Mouse (Mus musculus) lung, postnatal 0 days (tissue): ENCODE results near the gene Prdm16. TPM values are rescaled to one million over a fixed set of nuclear protein-coding genes. Genes with fewer than 3 reads are reported as not detected.

Source experiments
- ATAC-seq: fragments of 200-750 bp; cut with Nextera tagmentation; 2 replicates; pipeline ENCODE4 v1.8.0; 2017; ENCODE audit warnings: moderate library complexity
- DNase-seq: peaks from one replicate; pipeline ENCODE4 v3.0.0-alpha.2; 2016; ENCODE audit warnings: low spot score
- H3K27ac ChIP-seq: fragments of 300-500 bp; sonication (generic); 2 replicates; pipeline ENCODE4 v1.5.1; 2014; ENCODE audit warnings: antibody characterized with exemption, mild to moderate bottlenecking, low read length, mixed read lengths
- H3K27me3 ChIP-seq: fragments of 300-500 bp; sonication (generic); replicated peaks from 2 replicates; pipeline ENCODE4 v1.6.1; 2014; ENCODE audit warnings: low read length, mixed read lengths; ENCODE audit not compliant: insufficient read depth
- H3K36me3 ChIP-seq: fragments of 300-500 bp; sonication (generic); 2 replicates; pipeline ENCODE4 v1.6.1; 2014; ENCODE audit warnings: low read length, mixed read lengths; ENCODE audit not compliant: insufficient read depth
- H3K4me1 ChIP-seq: fragments of 300-500 bp; sonication (generic); 2 replicates; pipeline ENCODE4 v1.6.1; 2014; ENCODE audit warnings: antibody characterized with exemption, low read depth, low read length, mixed read lengths; ENCODE audit not compliant: insufficient read depth
- H3K4me2 ChIP-seq: fragments of 300-500 bp; sonication (generic); replicated peaks from 2 replicates; pipeline ENCODE4 v1.6.1; 2014; ENCODE audit warnings: low read depth, mild to moderate bottlenecking, low read length, moderate library complexity, mixed read lengths
- H3K4me3 ChIP-seq: fragments of 300-500 bp; sonication (generic); 2 replicates; pipeline ENCODE4 v1.5.1; 2014; ENCODE audit warnings: low read depth, low read length
- H3K9ac ChIP-seq: fragments of 300-500 bp; sonication (generic); replicated peaks from 2 replicates; pipeline ENCODE4 v1.6.1; 2014; ENCODE audit warnings: low read depth, mild to moderate bottlenecking
- H3K9me3 ChIP-seq: fragments of 300-500 bp; sonication (generic); 2 replicates; pipeline ENCODE4 v1.6.1; 2016; ENCODE audit warnings: low read length, mixed read lengths
- CTCF ChIP-seq: IDR thresholded peaks from 2 replicates; pipeline ENCODE4 v1.5.1; 2016; ENCODE audit warnings: antibody characterized with exemption, mild to moderate bottlenecking
- EP300 ChIP-seq: IDR thresholded peaks from 2 replicates; pipeline ENCODE4 v1.6.1; 2016; ENCODE audit warnings: antibody characterized with exemption, mild to moderate bottlenecking, control low read depth
- WGBS: fragments of 180-500 bp; shearing (Covaris S2); extraction: QIAGEN DNeasy Blood & Tissue Kit; methylation state at CpG from one replicate; pipeline ENCODE4 v1.1.7; 2014; 5-methylcytosine and 5-hydroxymethylcytosine counted together
- polyA plus RNA-seq: library from polyadenylated mRNA; unstranded; fragments of >200 nt; fragmentation: Nextera tagmentation; extraction: Ambion mirVana; gene quantifications from 2 replicates; pipeline ENCODE4 v1.2.1, GENCODE M21; 2015

Prdm16 gene
- polyA plus RNA-seq, 1 experiment from 2014 or later = 15.2 TPM

DNA sequence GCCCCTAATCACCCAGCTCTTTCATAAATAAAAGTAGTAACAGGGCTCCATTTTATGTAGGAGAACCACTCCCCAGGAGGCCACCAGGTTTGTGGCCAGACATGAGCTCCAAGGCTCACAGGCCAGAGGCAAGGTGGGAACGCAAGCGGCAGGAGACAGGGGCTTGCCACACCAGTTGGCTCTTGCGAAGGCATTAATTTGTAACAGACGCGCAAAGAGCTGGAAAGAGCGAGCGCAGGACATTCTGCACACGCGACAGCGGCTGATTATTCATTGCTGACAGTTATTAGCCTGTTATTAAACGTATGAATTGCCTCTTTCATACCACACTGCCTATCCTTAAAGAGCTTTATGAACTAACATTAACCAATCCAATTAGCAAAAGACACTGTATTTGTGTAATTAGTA lies 144.0 kb downstream of the Prdm16 start:
- no peaks in the 10 kb centered on the region for H3K9me3 ChIP-seq
- no peak for ATAC-seq
- no peak for DNase-seq
- H3K27me3 ChIP-seq = no peaks in the 10 kb centered on the region
- 74% methylated on average over 11 of the region's 11 CpGs for WGBS
- no peak overlapping the region for H3K9ac ChIP-seq
- no peak overlapping the region for H3K4me3 ChIP-seq
- no peak for TF ChIP-seq CTCF
- no peak for TF ChIP-seq EP300
- no peaks in the 10 kb centered on the region for H3K36me3 ChIP-seq
- no peak overlapping the region for H3K27ac ChIP-seq
- H3K4me1 ChIP-seq = peaks cover 3% of the 10 kb centered on the region; the same call in 1 of the 2 replicates
- no peak overlapping the region for H3K4me2 ChIP-seq

DNA sequence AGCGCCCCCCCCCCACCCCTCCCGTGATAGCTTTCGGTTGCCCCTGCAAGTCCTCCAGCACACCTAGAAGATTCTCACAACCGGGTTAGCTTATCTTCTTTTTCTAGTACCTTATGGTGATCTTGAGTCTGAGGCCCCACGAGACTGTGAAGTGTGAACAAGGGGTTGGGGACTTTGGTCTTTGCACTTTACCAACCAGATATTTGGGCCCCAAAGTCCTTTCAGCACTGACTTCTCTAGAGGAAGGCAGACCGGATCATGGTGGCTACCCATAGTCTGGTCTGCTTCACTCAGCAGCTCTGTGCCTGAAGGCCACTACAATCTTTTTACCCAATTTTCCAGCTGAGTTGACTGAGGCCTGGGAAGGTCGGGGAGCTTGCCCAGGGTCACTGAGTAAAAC lies 144.4 kb downstream of the Prdm16 start:
- TF ChIP-seq CTCF (no peak), EP300 (no peak)
- ATAC-seq (no peak), DNase-seq (no peak)
- no peak overlapping the region for H3K9ac ChIP-seq
- peaks cover 3% of the 10 kb centered on the region; the same call in 1 of the 2 replicates for H3K4me1 ChIP-seq
- WGBS = 70% methylated on average over 7 of the region's 7 CpGs
- no peaks in the 10 kb centered on the region for H3K27me3 ChIP-seq
- H3K9me3 ChIP-seq = no peaks in the 10 kb centered on the region
- H3K4me3 ChIP-seq = no peak overlapping the region
- H3K27ac ChIP-seq = no peak overlapping the region
- no peak overlapping the region for H3K4me2 ChIP-seq
- H3K36me3 ChIP-seq = no peaks in the 10 kb centered on the region

DNA sequence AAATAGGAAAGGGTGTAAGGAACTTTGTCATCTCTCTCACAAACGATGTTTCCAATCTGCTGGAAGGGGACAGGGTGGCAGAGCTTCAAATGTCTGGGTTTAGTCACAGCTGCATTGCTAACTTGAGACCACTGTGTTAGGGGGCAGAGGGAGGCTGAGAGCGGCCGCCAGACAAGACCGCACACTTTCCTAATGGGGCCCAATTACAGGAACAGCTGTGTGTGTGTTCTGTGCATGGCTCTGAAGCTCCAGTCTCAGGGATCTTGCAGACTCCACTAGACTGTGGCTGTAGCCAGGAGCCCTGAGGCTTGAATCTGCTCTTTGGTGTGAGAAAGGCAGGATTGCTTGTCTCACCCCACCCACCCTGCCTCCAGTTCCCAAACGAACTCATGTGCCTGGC lies 148.6 kb downstream of the Prdm16 start:
- DNase-seq (no peak), ATAC-seq (no peak)
- no peak for TF ChIP-seq EP300
- TF ChIP-seq CTCF = no peak
- Histone ChIP-seq H3K36me3 (no peaks in the 10 kb centered on the region), H3K27me3 (no peaks in the 10 kb centered on the region), H3K9me3 (no peaks in the 10 kb centered on the region), H3K4me2 (no peak overlapping the region), H3K4me3 (no peak overlapping the region), H3K4me1 (peaks cover 2% of the 10 kb centered on the region; the same call in 1 of the 2 replicates), H3K27ac (no peak overlapping the region), H3K9ac (no peak overlapping the region)
- 53% methylated on average over 5 of the region's 5 CpGs for WGBS

DNA sequence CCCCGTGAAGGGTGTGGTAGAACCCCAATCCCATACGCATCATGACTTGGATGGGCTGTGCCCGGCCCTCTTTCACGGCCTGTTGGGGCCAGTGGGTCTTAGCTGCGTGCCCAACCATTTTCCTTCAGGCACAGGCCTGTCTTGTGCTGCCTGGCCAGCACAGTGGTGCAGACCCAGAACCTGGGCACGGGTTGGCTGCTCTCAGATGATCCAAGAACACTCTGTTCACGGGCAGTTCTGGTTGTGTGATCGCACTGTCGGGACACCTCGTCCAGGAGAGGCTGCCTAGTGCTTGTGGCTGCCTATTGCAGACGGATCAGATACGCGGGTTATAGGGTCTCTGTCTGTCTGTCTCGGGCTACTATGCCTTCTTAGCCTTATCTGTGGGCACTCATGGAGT lies 154.0 kb downstream of the Prdm16 start:
- Histone ChIP-seq H3K27ac (peak overlapping the region; percentile 88; the same call in 1 of the 2 replicates), H3K9me3 (no peaks in the 10 kb centered on the region), H3K4me2 (no peak overlapping the region), H3K36me3 (no peaks in the 10 kb centered on the region), H3K27me3 (no peaks in the 10 kb centered on the region), H3K4me1 (peaks cover 28% of the 10 kb centered on the region), H3K9ac (0 out of 2 replicates have a peak overlapping the region, but pooled peaks have one; percentile 8), H3K4me3 (no peak overlapping the region)
- TF ChIP-seq EP300 = no peak
- TF ChIP-seq CTCF = no peak
- DNase-seq = no peak
- ATAC-seq = no peak
- 63% methylated on average over 14 of the region's 14 CpGs for WGBS

DNA sequence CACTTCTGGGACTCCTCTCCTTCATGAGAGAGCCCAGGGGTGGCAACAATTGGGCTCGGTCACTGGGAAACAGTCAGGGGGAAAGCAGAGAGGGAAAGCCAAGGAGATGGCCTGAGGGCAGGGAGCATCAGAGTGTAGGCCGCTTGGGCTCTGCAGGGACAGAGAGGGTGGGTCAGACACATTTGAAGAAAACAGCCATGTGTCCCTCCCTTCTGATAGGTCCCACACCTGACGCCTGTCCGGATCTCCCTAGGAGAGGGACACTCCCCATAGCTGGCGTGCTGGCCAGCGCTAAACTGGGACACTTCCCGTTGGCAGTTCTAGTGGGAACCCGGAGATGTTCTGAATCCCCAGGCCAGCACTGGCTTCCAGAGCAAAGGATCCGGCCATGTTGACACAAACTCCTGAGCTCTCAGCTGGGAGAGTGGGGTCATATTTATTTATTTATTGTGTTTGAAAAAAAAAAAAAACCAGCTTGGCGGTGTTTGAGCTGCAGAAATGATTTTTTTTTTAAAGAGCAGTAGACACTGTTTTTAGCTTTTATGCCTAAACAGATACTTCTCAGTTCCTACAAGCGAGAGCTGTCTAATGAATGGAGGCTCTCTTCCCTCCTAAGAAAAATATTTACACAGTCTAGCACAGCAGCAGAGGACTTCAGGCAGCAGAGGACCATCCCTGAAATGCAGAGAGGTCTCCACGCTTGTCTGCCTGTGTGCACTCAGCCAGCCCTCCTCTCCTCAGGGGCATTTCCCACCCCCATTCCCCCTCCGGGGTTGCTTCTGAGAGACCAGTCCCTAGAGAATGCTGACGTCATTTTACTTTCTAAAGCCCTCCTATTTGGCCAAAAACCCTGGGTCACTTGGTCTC lies 154.7 kb downstream of the Prdm16 start:
- Histone ChIP-seq H3K36me3 (no peaks in the 10 kb centered on the region), H3K4me1 (peaks cover 28% of the 10 kb centered on the region), H3K9me3 (no peaks in the 10 kb centered on the region), H3K9ac (0 out of 2 replicates have a peak overlapping the region, but pooled peaks have one; percentile 8), H3K4me2 (no peak overlapping the region), H3K4me3 (no peak overlapping the region), H3K27ac (peak overlapping the region; percentile 88; the same call in 1 of the 2 replicates), H3K27me3 (no peaks in the 10 kb centered on the region)
- WGBS = 17% methylated on average over 14 of the region's 14 CpGs
- ATAC-seq (no peak), DNase-seq (peak; percentile 53)
- no peak for TF ChIP-seq EP300
- no peak for TF ChIP-seq CTCF

DNA sequence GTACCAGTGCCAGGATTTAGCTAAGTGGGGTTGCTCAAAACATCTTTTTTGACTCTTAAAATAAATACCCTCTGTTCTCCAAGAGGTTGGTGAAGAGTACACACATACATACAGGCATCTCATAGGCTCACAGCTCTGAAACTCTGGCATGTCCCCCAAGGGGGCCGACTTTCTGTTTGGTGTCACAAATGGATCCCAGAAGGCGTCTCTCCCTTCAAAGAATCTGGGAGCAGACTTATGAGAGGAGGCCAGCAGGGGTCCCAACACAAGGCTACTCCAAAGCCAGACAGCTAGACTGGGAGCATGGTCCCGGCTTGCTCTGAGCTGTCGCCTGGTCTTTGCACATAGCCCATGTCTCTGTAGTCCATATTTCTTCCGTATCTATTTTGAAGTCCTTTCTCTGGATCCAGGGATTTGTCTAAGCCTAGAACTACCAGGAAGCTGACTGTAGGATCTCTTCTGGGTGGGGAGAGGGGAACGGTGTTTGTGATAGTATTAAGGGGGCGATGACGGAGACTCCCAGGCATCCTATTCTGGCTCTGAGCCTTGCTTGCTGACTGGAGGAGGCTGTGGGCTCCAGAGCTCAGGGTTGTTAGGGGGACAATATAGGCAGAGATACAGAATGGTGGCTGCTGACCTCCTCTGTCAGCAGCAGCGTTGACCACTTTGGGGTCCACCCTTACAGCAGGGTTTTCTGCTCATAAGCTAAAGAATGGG lies 156.0 kb downstream of the Prdm16 start:
- peak; percentile 75 for DNase-seq
- WGBS = 25% methylated on average over 9 of the region's 9 CpGs
- H3K9me3 ChIP-seq = no peaks in the 10 kb centered on the region
- ATAC-seq = peak; percentile 29
- H3K4me1 ChIP-seq = peaks cover 28% of the 10 kb centered on the region
- H3K4me2 ChIP-seq = no peak overlapping the region
- no peak for TF ChIP-seq EP300
- peak; percentile 30; the same call in 1 of the 2 replicates for TF ChIP-seq CTCF
- no peaks in the 10 kb centered on the region for H3K27me3 ChIP-seq
- H3K4me3 ChIP-seq = no peak overlapping the region
- no peaks in the 10 kb centered on the region for H3K36me3 ChIP-seq
- peak overlapping the region; percentile 88 for H3K27ac ChIP-seq
- no peak overlapping the region for H3K9ac ChIP-seq
